Mouse (Mus musculus): ENCODE measurements around the gene Krt26.
A peak's percentile ranks its signal among the peaks of the same experiment; 100 is the strongest.

The Krt26 gene

DNA sequence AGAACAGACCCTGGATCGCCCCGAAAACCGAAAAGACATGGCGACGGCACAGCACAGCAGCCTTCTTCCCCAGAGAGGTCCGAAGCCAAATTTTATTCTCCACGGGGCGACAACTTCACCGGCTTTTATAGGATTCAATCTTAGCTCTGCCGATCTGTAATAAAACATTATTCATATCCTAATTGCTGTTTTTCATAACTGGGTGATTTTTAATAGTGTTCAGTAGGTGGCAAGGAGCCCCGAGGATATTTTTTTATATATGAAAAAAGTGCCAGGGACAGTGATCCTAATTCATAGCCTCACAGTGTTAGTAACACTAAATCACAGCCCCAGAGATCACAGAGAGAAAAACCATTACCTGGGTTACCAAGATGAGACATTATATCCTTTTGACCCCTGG, at the start of gene Krt26:
Krt26 (minus strand) TSS at position 101 of the 400 bp plus-strand sequence.
- no peak for DNase-seq (ENCODE audit: low read depth in 1 of 2, low spot score in 2 of 2)

DNA sequence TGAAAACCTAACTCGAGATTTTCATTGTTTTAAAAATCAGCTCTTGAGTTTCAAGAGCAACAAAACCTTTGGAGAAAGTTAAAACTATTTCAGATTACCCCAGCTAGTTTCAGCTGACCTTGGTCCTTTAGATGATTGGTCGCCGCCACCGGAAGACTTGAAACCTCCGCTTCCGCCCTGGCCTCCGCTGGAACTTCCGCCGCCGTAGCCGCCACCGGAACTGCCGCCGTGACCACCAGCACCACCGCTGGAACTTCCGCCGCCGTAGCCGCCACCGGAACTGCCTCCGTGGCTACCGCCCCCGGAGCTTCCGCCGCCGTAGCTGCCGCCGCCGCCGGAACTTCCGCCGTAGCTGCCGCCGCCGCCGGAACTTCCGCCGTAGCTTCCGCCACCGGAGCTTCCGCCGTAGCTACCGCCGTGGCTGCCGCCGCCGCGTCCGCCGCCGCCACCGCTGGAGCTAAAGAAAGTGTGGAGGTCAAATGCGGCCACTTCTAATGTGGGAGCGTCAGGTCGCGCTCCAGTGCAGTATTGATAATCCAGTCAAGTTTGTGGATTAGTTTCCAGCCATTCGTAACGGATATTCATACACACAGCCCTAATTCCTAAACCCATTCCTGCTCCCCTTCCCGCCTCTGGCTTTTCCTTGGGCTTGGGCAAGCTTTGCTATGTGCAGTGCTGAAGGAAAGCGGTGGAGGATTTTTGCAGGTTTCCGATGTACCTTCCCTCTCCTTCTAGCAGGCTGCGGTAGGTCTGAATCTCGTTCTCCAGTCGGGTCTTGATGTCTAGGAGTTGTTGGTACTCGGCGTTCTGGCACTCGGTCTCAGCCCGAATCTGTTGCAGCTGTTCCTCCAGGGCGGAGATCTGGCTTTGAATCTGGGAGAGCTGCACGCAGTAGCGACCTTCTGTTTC, 48.3 kb upstream of the Krt26 start:
- DNase-seq (ENCODE audit: low read depth in 1 of 2, low spot score in 2 of 2): peak; percentile 31 to 62

DNA sequence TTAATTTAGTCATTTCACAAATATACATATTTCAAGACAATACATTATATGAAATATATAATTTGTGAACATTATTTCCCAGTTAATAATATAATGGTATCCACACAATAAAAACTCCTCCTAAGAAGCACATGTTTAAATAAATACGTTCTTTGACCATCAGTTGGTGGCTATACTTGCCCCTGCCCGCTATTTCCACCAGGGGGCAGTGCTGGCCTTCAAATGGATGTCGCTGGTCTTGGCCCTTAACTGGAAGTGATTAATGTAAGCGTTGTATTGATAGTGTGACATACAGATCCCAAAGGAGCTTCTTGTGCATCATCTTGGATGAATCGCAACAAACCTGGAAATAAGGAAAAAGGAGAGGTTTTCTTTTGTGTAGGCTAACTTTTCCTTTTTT, 41.8 kb upstream of the Krt26 start:
- DNase-seq (ENCODE audit: low read depth in 1 of 2, low spot score in 2 of 2): peak in 1 of 2 experiments; percentile 19

DNA sequence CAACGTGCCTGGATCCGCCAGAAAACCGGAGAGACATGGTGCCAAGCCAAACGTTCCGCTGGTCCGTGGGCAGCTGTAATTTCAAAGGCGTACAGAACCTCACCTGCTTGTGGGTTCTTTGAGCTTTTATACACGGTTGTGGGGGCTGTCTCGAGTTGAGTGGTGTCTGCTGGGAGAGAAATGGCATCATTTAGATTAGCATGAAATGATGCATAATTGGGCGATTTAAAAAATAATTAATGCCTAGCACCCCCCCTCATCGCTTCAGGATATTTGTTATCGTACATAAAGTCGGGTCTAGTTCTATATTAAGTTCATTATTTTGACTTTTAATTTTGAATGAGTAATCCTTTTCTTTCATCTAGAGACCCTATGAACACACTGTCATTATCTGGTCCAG, 37.0 kb upstream of the Krt26 start, which contains the start of gene Krt28:
Krt28 (minus strand) TSS at position 101 of the 400 bp plus-strand sequence.
- no peak for DNase-seq (ENCODE audit: low read depth in 1 of 2, low spot score in 2 of 2)

DNA sequence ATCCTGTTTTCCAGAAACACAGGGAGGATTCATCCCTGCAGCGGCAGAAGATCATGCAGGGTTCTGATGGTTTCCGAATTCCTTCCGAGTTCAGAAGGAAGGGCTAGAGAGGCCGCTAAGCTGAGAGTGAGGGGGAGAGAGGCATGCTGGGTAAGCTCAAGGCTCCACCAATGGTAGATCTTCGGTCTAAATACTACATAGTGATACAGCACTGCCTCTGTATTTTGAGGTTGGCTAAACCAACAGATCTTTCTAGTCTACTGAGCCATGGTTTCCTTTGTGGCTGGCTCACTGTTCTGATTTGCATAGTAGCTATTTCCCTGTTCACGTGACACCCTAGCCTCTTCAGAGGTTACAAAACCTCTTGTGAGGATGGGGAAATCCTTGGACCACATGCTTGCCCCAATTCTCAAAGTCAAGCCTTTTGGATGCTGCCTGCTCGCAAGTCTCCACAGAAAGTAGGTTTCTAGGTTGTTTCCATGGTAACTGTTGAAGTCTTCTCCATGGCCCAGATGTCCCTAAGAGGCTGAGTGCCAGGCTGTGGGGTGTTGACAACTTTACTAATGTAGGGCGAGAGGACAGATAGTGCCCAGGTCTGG, 32.2 kb upstream of the Krt26 start:
- DNase-seq (ENCODE audit: low read depth in 1 of 2, low spot score in 2 of 2): no peak

DNA sequence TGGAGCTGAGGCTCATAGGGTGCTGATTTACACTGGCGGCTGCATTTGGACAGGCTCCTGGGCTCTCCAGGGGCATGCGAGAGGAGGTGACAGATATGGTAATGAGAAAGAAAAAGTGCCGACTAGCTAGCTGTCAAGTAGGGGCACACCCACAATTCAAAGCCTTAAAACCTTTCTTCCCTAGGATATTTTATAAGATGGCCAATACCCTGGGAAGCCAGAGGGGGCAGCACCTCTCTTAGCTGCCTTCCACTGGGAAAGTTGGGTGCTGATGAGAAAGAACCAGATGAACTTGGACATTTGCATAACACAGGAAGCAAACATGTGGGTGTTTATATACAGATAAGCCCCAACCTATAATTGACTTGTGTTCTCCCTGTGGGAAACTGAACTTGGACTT, 31.5 kb upstream of the Krt26 start:
- DNase-seq (ENCODE audit: low read depth in 1 of 2, low spot score in 2 of 2): no peak

DNA sequence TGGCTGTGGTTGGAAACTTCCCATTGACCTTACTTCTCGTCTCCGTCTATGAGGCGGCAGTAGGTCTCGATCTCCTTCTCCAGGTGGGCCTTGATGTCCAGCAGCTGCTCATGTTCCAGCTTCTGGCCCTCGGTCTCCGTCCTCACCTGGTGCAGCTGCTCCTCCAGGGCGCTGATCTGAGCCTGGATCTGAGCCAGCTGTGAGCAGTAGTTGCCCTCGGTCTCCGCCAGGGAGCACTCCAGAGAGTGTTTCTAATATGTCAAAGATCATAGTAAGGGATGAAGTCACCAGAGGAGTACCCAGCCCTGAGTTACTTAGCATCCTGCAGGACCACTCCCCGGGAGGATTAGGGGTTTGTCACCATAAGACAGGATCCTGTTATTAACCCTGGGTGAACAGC, 29.0 kb upstream of the Krt26 start:
- DNase-seq (ENCODE audit: low read depth in 1 of 2, low spot score in 2 of 2): no peak

DNA sequence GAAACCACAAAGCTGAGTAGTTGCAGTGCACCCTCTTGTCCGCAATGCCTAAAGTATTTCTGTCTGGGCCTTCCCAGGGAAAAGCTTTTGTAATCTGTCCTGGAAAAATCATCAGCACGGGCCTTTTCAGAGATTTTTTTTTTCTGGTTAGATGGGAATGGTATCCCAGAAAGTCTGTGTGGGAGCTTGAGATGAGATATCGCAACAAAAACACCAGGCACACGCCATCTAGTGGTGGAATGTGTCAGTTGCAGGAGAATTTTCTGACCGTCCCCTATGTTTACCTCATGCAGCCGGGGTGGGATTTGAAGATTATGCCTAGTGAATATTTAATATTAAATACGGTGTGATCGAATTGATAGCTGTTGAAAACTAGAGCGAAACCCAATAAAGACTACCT, 26.6 kb upstream of the Krt26 start:
- no peak for DNase-seq (ENCODE audit: low read depth in 1 of 2, low spot score in 2 of 2)

DNA sequence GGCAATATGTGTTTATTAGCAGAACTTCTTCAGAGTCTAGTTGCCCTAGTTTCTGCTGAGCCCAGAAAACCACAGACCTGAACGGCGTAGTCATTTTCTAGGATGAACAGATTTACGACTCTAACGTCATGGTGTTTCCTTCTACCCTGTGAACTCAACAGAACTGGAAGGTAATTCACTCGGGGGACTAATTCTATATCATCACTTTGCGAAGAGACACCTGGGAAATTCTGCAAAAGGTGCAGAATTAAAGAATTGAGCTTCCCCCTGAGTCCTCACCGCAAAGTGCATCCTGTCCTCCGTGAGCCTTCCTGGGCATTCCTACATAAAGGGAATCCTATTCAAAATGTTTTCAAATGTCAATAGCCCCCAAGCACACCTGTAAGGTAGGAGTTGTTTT, 23.7 kb upstream of the Krt26 start:
- DNase-seq (ENCODE audit: low read depth in 1 of 2, low spot score in 2 of 2): no peak

DNA sequence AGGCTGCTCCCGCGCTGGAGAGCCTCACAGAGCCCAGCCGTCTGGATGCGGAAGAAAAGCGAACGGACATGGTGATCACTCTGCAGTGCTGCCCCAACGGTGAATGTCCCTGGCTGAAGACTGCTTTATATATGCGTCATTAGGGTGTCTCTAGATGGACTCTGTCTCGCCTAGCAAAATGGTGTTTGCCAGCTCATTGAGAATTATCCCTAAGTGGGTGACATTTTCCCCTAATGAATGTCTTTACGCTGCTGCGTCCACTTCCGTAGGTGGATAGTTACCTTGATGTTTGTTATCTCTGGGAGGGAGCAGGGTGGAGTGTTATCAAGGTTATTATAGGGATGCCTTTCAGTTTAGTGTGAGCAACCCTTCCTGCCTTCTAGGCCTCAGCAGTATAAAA, 13.2 kb upstream of the Krt26 start, which contains the start of gene Krt27:
Krt27 (minus strand) TSS at position 101 of the 400 bp plus-strand sequence.
- DNase-seq (ENCODE audit: low read depth in 1 of 2, low spot score in 2 of 2): no peak

DNA sequence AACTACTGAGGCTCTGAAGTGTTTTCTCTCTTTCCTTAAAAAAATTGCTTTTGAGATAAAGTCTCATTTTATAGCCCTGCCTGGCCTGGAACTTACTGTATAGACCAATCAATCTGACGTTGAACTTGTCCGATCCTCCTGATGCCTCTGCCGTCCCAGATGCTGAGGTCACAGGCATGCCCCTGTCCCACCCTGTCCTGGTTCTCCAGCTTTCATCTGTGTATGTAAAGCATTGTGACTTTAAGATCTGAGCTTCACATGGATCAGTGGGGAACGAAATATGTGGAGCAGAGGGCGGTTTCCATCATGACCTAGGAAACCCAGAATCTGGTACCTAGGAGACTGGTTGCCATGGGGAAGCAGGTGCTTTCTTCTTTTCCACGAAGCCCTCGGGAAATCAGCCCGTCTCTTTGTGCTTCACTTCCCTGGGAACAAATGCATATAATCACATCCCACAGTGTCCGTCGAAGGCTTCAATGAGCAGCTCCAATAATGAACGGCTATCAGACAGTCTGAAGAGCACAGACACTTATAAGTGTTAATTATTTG, 1.6 kb upstream of the Krt26 start:
- DNase-seq (ENCODE audit: low read depth in 1 of 2, low spot score in 2 of 2): no peak

DNA sequence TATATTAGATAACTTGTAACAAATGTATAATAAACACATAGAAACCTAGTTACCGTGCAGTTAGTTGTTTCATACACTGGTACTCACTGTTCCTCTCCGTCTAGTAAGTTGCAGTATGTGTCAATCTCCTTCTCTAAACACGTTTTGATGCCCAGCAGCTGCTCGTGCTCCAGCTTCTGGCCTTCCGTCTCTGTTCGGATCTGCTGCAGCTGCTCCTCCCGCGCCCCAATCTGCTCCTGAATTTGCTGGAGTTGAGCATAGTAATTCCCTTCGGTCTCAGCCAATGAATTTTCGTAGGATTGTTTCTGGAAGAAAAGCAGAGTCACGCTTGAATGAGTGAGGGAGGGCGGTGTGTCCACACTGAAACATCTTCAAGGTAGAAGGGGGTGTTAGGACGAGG, 4.3 kb downstream of the Krt26 start:
- DNase-seq (ENCODE audit: low read depth in 1 of 2, low spot score in 2 of 2): no peak

DNA sequence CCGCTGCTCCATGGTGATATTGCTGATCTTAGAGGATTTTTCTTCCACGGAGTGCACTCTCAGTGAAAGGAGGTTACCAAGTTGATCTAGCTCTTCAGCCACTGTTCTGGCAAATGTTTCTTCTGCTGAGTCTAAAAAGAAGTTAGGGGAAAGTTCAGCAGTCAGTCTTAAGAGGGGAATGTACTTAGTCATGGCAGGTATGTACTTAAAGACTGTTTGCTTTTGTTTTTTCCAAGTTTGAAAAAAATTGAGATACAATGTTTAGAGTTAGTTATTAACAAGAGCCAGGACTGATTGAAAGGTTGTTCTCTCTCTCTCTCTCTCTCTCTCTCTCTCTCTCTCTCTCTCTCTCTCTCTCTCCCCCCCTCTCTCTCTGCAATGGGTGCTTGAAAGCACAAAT, 8.1 kb downstream of the Krt26 start:
- DNase-seq (ENCODE audit: low read depth in 1 of 2, low spot score in 2 of 2): no peak

DNA sequence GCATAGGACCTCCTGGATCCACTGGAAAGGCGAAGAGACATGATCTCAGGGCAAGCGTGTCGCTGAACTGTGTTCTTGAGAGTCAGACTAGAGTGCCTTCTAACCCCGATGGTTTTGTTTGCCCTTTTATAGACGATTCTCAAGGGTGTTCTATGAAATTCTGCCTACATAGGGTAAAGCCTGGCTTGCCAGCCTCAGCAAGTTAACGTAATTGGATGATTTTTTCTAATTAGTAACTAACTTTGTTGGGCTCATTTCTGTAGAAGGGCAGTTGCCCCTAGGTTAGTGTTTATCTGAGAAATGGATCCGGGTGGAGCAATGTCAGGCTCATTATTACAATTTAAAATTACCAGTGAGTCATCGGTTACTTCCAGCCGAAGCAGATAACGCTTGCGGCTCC, 14.9 kb downstream of the Krt26 start, which contains the start of gene Krt25:
Krt25 (minus strand) TSS at position 101 of the 400 bp plus-strand sequence.
- no peak for DNase-seq (ENCODE audit: low read depth in 1 of 2, low spot score in 2 of 2)

DNA sequence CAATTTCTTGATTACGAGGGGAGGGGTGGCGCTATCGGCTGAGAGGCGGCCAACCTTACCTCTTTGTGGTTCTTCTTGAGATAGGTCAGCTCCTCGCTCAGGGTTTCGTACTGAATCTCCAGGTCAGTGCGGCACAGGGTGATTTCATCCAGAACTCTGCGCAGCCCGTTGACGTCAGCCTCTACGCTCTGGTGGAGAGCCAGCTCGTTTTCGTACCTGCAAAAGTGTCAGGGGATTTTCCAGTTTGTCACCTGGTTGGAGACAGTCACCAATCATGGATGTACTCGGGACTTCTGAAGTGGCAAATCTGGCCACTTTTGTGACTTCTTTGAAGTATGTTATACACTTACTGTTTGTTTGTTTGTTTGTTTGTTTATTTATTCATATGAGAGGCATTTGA, 16.7 kb downstream of the Krt26 start:
- DNase-seq (ENCODE audit: low read depth in 1 of 2, low spot score in 2 of 2): no peak

DNA sequence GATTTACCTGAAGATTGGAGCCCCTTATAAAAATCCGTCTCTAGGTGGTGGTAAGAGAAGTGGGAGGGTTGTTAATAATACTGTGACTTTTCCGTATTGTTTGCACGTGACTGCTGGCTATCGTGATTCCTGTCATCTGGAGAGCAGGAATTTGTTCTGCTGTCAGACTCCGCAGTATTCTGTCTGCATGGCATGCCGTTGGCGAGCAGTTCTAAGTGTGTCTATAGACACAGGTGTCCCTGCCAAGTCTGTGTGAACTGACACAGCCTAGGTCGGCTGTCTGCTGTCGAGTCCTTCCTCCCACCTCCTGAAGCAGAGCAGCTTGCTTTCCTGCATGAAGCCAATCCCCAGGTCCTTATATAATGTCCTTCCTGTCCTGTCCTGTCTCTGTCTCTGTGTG, 18.6 kb downstream of the Krt26 start:
- DNase-seq (ENCODE audit: low read depth in 1 of 2, low spot score in 2 of 2): no peak

DNA sequence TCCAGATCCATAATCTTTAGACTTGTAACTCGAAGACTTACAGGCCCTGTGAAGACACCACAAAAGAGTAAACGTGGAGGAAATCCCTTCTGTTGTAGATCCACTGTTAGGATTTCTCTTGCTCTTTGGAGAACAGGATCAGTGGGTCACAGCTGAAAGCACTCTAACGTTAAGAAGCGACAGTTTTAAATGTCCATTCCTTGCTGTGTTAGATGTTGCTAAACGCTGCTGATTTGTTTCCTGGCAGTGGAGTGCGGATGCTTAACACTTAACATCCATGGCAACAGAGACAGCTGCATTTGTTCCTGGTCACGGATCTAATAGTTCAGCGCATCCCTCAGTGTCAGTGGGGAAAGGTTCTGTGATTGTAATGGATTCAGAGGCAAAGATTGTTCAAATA, 21.2 kb downstream of the Krt26 start:
- no peak for DNase-seq (ENCODE audit: low read depth in 1 of 2, low spot score in 2 of 2)

DNA sequence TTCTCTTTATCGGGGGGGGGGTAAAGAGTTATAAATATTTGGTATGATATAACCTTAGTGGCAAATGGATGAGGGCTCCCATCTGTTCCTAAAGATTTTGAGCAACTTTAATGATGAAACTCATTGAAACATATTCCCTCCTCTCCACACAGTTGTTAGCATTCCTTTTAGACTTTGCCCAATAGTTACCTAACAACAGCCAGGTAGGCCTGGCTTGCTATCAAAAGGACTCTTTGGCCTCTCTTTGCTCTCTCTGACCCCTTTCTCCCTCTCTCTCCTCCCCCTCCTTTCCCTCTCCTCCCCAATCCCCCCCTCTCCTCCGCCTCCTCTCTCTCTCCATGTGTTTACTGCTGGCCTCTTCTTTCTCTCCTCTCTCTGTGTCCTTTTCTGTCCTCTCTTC, 23.2 kb downstream of the Krt26 start:
- DNase-seq (ENCODE audit: low read depth in 1 of 2, low spot score in 2 of 2): no peak

DNA sequence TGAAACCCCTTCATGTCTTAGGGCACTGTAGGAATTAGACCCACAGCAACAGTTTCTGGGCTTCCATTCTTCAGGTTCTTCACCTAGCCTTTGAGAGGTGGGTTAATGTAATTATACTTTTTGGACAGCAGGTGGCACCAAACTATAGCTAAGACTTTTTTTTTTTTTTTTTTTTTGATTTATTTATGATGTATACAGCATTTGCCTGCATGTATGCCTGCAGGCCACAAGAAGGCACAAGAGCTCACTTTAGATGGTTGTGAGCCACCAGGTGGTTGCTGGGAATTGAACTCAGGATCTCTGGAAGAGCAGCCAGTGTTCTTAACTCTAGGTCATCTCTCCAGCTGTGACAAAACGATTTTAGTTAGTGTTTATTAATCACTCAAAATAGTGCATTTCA, 26.9 kb downstream of the Krt26 start:
- DNase-seq (ENCODE audit: low read depth in 1 of 2, low spot score in 2 of 2): no peak

DNA sequence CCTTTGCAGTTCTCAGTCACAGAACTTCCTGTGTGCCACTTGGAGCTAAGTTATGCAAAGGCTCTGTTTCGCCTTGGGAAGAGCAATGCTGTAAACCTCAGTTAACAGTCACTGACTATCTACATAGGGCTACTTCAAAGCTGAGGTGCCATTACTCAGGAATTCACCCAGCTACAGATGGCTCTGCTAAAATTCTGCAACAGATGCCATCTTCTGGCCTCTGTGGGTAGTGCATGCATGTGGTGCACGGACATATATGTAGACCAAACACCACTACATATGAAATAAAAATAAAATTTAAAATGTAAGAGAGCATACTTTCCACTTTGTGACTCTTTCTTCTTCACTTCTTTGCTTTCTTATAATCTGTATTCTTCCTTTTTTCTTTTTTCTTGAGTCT, 30.2 kb downstream of the Krt26 start:
- DNase-seq (ENCODE audit: low read depth in 1 of 2, low spot score in 2 of 2): peak in 1 of 2 experiments; percentile 18

DNA sequence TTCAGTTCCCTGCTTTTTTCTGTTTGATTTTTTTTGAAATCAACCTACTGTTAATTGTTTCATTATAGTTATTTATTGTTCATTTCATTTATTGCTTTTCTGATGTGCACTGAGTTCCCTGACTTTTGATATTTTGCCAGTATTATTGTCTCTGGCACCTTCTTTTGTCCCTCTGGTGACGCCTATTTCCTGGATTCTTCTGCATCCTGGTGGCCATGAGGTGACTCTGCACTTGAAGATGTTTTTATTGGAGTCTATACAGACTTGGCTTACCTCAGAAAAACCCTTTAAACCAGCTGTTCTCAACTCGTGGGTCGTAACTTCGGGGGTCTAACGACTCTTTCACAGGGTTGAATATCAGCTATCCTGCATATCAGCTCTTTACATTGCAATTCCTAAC, 42.7 kb downstream of the Krt26 start:
- DNase-seq (ENCODE audit: low read depth in 1 of 2, low spot score in 2 of 2): no peak

DNA sequence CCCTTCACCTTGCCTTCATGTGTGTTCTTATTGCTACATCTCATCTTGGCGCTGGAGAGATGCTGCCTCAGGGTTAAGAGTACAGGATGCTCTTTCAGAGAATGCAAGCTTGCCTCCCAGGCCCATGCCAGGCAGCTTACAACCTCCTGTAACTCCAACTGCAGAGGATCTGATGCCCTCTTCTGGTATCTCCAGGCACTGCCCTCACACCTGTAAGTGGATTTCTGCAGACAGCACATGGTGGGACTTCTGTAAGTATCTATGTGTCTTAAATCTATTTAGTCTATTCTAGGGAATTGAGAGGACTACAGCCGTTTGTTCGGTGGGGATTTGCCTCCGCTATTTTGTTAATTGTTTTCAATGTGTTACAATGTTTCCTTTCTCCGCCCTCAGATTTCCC, 44.9 kb downstream of the Krt26 start:
- DNase-seq (ENCODE audit: low read depth in 1 of 2, low spot score in 2 of 2): no peak
